Mouse (Mus musculus): Measurements from ENCODE around the gene Epor. TPM values are rescaled to one million over a fixed set of nuclear protein-coding genes. Genes with fewer than 3 reads are reported as not detected.

Epor gene
- polyA plus RNA-seq, 1 experiment: 152 TPM

DNA sequence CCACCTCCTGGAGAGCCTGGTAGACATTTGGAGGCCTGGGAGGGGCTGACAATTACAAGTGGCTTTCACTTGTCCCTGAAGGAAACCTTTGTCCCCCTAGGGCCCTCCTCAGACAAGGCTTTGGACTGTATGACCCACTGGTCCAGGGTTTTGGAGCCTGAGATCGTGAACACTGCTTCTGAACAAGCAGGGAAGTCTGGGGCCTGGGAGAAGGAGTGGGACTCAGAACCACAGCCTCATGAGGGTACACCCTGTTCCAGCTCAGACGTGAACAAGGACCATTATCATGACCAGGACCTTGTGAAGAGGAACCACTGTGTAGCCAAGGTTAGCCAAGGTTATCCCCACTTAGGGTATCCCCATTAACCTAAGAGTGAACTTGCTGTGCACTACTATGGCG is 34.1 kb downstream of the Epor start:
- Histone ChIP-seq H3K4me1 (ENCODE audit: control insufficient read depth, insufficient read depth, low read length) (peaks cover 1% of the 10 kb centered on the region; the same call in 1 of the 2 replicates), H3K4me3 (replicated peaks; ENCODE audit: control insufficient read depth, low read depth, low read length) (no peak overlapping the region), H3K27ac (ENCODE audit: control insufficient read depth, insufficient read depth, low read depth, low read length, poor library complexity) (no peak overlapping the region)
- WGBS: 68% methylated on average over 3 of the region's 3 CpGs
- TF ChIP-seq CTCF (IDR thresholded peaks at IDR 0.05; ENCODE audit: control insufficient read depth, insufficient read depth, low read length) (no peak), POLR2A (IDR thresholded peaks at IDR 0.05; ENCODE audit: borderline replicate concordance, control insufficient read depth, low read depth, low read length) (no peak)

DNA sequence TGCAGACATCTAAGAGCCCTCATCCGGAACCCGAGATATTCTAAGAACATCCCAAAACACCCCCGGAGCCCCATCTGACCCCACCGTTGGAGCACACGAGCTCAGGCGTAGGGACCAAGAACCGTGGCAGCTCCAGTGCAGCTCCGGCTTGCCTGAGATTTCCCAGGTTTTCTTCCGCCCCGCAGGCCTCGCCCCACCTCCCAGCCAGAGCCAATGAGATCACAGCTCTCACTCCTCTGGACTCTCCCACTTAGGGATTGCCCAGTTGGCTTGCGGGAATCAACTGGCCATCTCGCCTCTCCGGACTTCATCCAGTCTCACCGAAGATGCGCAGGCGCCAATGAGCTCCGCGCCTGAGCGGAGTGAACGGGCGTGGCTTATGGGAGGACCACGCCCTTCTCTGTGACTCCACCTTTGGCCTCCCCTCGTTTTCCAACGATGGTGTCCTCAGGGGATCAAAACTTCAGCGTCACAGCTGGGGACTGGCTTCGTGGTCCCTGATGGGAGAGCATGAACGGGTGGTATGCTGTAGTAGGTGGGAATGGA is 36.0 kb downstream of the Epor start, which contains the start of the genes Ccdc159 and Tmem205:
Ccdc159 (plus strand) TSS at position 264 of the 546 bp plus-strand sequence.
Tmem205 (minus strand) TSS at position 349 of the 546 bp plus-strand sequence.
- H3K27ac ChIP-seq (ENCODE audit: control insufficient read depth, insufficient read depth, low read depth, low read length, poor library complexity): peak within 1 kb of the TSS; percentile 39; the same call in 1 of the 2 replicates
- TF ChIP-seq POLR2A (IDR thresholded peaks at IDR 0.05; ENCODE audit: borderline replicate concordance, control insufficient read depth, low read depth, low read length) (peak; percentile 40; the same call in 1 of the 2 replicates), CTCF (IDR thresholded peaks at IDR 0.05; ENCODE audit: control insufficient read depth, insufficient read depth, low read length) (no peak)
- under 1% methylated on average over 28 of the region's 28 CpGs for WGBS

DNA sequence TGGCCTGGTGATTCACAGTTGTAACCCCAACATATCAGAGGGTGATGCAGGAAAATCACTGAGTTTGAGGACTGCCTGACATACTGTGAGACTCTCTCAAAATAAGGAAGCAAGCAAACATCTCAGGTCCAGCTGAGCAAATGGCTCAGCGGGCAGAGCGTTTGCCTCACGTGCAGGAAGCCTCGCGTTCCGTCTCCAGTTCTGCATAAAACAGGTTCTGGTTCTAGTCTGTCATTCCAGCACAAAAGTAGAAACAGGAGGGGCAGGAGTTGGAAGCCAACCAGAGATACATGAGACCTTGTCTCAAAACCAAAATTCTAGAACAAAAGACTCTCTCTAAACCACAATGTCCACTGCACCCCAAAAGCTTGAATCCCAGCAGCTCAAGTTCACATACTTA is 36.5 kb downstream of the Epor start:
- H3K4me1 ChIP-seq (ENCODE audit: control insufficient read depth, insufficient read depth, low read length): peaks cover 2% of the 10 kb centered on the region; the same call in 1 of the 2 replicates
- TF ChIP-seq CTCF (IDR thresholded peaks at IDR 0.05; ENCODE audit: control insufficient read depth, insufficient read depth, low read length) (no peak), POLR2A (IDR thresholded peaks at IDR 0.05; ENCODE audit: borderline replicate concordance, control insufficient read depth, low read depth, low read length) (no peak)
- H3K27ac ChIP-seq (ENCODE audit: control insufficient read depth, insufficient read depth, low read depth, low read length, poor library complexity): no peak overlapping the region
- WGBS: 2% methylated on average over 6 of the region's 6 CpGs
- H3K4me3 ChIP-seq (replicated peaks; ENCODE audit: control insufficient read depth, low read depth, low read length): peak overlapping the region; percentile 72

More for the DNA sequence above, 36.0 kb downstream of the Epor start, which contains the start of the genes Ccdc159 and Tmem205:
- Histone ChIP-seq H3K4me1 (ENCODE audit: control insufficient read depth, insufficient read depth, low read length) (peaks cover 1% of the 10 kb centered on the region; the same call in 1 of the 2 replicates), H3K4me3 (replicated peaks; ENCODE audit: control insufficient read depth, low read depth, low read length) (peak within 1 kb of the TSS; percentile 72)

DNA sequence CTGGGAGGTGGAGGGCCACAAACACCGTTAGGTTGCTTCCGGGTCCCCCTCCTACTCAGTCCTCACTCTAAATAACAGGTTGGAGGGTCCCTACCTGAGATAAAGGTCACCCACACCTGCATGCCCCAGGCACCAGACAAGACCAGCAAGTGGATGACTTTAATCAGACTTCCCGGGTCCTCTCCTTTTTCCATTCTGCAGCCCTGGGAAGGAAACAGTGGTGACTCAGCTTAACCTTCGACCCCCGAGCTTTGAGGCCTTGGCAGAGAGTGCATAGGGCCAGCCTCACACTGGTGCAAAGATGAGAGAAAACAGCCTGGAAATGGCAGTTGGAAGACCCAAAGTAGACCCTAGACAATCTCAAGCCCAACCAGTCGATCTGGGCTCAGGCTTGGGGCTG is 37.2 kb downstream of the Epor start:
- TF ChIP-seq POLR2A (IDR thresholded peaks at IDR 0.05; ENCODE audit: borderline replicate concordance, control insufficient read depth, low read depth, low read length) (no peak), CTCF (IDR thresholded peaks at IDR 0.05; ENCODE audit: control insufficient read depth, insufficient read depth, low read length) (no peak)
- Histone ChIP-seq H3K4me3 (replicated peaks; ENCODE audit: control insufficient read depth, low read depth, low read length) (no peak overlapping the region), H3K4me1 (ENCODE audit: control insufficient read depth, insufficient read depth, low read length) (peaks cover 5% of the 10 kb centered on the region; the same call in 1 of the 2 replicates), H3K27ac (ENCODE audit: control insufficient read depth, insufficient read depth, low read depth, low read length, poor library complexity) (no peak overlapping the region)
- 55% methylated on average over 6 of the region's 6 CpGs for WGBS

DNA sequence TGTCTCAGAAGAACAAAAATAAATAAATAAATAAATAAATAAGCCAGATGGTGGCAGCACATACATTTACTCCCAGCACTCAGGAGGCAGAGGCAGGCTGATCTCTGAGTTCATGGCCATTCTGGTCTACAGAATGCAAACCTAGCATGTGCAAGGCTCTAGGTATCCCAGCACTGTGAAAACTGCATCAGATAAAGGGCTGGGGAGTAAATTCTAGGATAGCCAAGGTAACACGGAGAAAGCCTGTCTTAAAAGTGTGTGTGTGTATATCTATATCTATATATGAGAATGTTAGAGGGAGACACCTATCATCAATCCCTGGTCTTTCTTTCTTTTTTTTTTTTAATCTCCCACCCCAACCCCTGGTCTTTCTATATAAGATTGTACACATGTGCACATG is 37.8 kb downstream of the Epor start:
- 88% methylated on average over 1 of the region's 1 CpGs for WGBS
- H3K4me1 ChIP-seq (ENCODE audit: control insufficient read depth, insufficient read depth, low read length): peaks cover 5% of the 10 kb centered on the region; the same call in 1 of the 2 replicates
- no peak overlapping the region for H3K4me3 ChIP-seq (replicated peaks; ENCODE audit: control insufficient read depth, low read depth, low read length)
- TF ChIP-seq POLR2A (IDR thresholded peaks at IDR 0.05; ENCODE audit: borderline replicate concordance, control insufficient read depth, low read depth, low read length) (no peak), CTCF (IDR thresholded peaks at IDR 0.05; ENCODE audit: control insufficient read depth, insufficient read depth, low read length) (no peak)
- H3K27ac ChIP-seq (ENCODE audit: control insufficient read depth, insufficient read depth, low read depth, low read length, poor library complexity): no peak overlapping the region

DNA sequence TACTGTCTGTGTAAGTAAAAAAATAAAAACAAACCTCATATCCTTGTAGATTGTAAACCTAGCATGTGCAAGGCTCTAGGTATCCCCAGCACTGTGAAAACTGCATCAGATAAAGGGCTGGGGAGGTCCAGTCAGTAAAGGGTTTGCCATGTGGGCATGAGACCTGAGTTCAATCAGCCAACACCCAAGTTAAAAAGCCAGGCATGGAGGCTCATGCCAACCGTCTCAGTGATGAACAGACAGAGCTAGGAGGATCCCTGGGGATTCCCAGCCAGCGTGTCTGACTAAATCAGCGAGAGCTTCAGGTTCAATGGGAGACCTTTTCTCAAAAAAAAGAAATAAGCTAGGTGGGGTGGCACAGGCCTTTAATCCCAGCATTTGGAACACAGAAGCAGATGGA is 38.3 kb downstream of the Epor start:
- no peak overlapping the region for H3K27ac ChIP-seq (ENCODE audit: control insufficient read depth, insufficient read depth, low read depth, low read length, poor library complexity)
- no peak for TF ChIP-seq POLR2A (IDR thresholded peaks at IDR 0.05; ENCODE audit: borderline replicate concordance, control insufficient read depth, low read depth, low read length)
- no peak for TF ChIP-seq CTCF (IDR thresholded peaks at IDR 0.05; ENCODE audit: control insufficient read depth, insufficient read depth, low read length)
- WGBS: 85% methylated on average over 3 of the region's 3 CpGs
- peaks cover 5% of the 10 kb centered on the region; the same call in 1 of the 2 replicates for H3K4me1 ChIP-seq (ENCODE audit: control insufficient read depth, insufficient read depth, low read length)
- H3K4me3 ChIP-seq (replicated peaks; ENCODE audit: control insufficient read depth, low read depth, low read length): no peak overlapping the region

DNA sequence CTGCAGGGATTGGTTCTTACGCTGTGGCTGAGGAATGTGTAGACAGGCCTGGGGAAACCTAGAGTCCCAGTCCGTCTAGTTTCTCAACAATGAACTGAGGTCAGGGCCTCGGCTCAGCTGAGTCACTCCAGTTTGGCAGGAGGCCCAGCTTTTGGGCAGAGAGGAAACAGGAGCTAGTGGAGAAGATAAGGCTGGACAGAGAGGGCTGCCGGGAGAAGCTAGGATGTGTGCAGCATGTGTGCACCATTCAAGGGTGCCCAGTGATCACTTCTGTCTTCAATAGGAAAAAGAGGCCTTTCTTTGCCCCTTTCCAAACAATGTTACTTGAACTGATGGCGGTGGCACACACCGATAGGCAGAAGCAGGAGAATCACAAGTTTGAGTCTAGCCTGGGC is 39.2 kb downstream of the Epor start:
- H3K4me3 ChIP-seq (replicated peaks; ENCODE audit: control insufficient read depth, low read depth, low read length): no peak overlapping the region
- peaks cover 5% of the 10 kb centered on the region; the same call in 1 of the 2 replicates for H3K4me1 ChIP-seq (ENCODE audit: control insufficient read depth, insufficient read depth, low read length)
- no peak for TF ChIP-seq POLR2A (IDR thresholded peaks at IDR 0.05; ENCODE audit: borderline replicate concordance, control insufficient read depth, low read depth, low read length)
- no peak for TF ChIP-seq CTCF (IDR thresholded peaks at IDR 0.05; ENCODE audit: control insufficient read depth, insufficient read depth, low read length)
- 13% methylated on average over 6 of the region's 6 CpGs for WGBS
- peak overlapping the region; percentile 44; the same call in 1 of the 2 replicates for H3K27ac ChIP-seq (ENCODE audit: control insufficient read depth, insufficient read depth, low read depth, low read length, poor library complexity)

DNA sequence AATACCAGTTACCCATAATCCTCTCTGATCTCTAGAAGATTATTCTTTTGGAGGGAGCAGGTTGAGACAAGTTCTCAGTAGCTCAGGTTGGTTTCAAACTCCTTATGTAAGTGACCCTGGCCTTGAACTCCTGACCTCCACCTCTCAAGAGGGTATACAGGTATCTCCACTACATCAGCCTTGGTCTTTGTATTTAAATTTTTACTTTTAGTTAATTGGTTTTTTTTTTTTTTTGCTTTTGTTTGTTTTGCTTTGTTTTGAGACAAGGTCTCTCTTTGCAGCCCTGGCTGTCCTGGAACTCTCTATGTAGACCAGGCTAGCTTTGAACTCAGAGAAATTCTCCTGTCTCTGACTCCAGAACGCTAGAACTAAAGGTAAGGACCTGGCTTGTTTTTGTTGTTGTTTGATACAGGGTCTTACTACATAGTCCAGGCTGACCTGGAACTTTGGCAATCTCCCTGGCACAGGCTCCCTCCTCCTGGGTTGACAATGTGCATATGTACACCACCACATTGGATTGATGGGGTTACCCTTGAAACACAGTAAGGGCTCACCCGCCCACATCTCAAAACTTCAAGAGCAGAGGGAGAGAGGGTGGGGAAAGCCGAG is 39.7 kb downstream of the Epor start:
- Histone ChIP-seq H3K4me1 (ENCODE audit: control insufficient read depth, insufficient read depth, low read length) (peaks cover 5% of the 10 kb centered on the region; the same call in 1 of the 2 replicates), H3K27ac (ENCODE audit: control insufficient read depth, insufficient read depth, low read depth, low read length, poor library complexity) (peak overlapping the region; percentile 16; the same call in 1 of the 2 replicates), H3K4me3 (replicated peaks; ENCODE audit: control insufficient read depth, low read depth, low read length) (no peak overlapping the region)
- TF ChIP-seq POLR2A (IDR thresholded peaks at IDR 0.05; ENCODE audit: borderline replicate concordance, control insufficient read depth, low read depth, low read length): no peak
- TF ChIP-seq CTCF (IDR thresholded peaks at IDR 0.05; ENCODE audit: control insufficient read depth, insufficient read depth, low read length): no peak
- WGBS: 21% methylated on average over 3 of the region's 3 CpGs
